Mouse (Mus musculus) lung, adult 2 months (tissue): ENCODE measurements at regions not wholly inside any gene's neighbourhood (a gene's known extent, or its start where the extent isn't known, plus 50 kb on each side); places are given as distances from the start of the nearest gene placed in this dataset.

Experiments
- CTCF ChIP-seq: fragments of 200-500 bp; IDR thresholded peaks from 2 replicates; pipeline ENCODE4 v1.5.1; 2011; ENCODE audit warnings: mild to moderate bottlenecking, low read length, control low read depth; ENCODE audit not compliant: insufficient read depth
- POLR2A ChIP-seq: fragments of 200-500 bp; IDR thresholded peaks from 2 replicates; pipeline ENCODE4 v1.6.1; 2011; ENCODE audit warnings: low read depth, mild to moderate bottlenecking, control low read depth, low read length, borderline replicate concordance; ENCODE audit errors: extremely low read depth

GRCm38 (mm10) chr15:61609656-61610055 lies 686.8 kb upstream of the A1bg start:
- TF ChIP-seq CTCF (no peak), POLR2A (no peak)
